Mouse (Mus musculus): ENCODE measurements around the gene Rgs19. TPM values are rescaled to one million over a fixed set of nuclear protein-coding genes. Genes with fewer than 3 reads are reported as not detected.

The Rgs19 gene
- 10 to 100 TPM; 39.6 to 51.5 (median 42.7) TPM for total RNA-seq (2022)

GRCm38 (mm10) chr2:181693339-181694280 is at the start of gene Rgs19:
TSS of gene Rgs19 (minus strand) at chr2:181693977.
- peak in 1 of 2 experiments; percentile 72 for DNase-seq (ENCODE audit: low spot score in 2 of 2)

GRCm38 (mm10) chr2:181730051-181730450 is 36.3 kb upstream of the Rgs19 start:
- no peak for DNase-seq (ENCODE audit: low spot score in 2 of 2)

- DNase-seq (ENCODE audit: low spot score in 2 of 2): no peak
These were observed 34.0 kb upstream of the Rgs19 start for GRCm38 (mm10) chr2:181727659-181728262.

DNA sequence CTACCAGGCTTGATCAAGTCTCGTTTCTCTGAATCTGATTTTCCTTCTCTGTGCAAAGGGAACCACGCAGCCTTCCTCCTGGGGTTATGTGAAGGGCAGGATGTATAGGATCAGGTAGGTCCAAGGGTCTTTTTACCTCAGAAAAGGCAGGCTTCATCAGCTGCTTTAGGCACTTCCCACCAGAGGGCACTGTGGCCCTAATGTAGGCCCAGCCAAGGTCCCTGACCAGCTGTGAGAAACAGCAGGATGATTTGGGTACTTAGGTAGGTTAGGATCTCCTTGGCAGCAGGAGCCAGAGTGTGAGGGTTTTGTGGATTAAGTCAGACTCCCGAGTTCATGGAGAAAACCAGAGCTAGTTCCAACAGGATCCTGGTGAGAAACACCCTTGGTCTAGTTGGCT is 28.4 kb upstream of the Rgs19 start:
- DNase-seq (ENCODE audit: low spot score in 2 of 2): no peak

DNA sequence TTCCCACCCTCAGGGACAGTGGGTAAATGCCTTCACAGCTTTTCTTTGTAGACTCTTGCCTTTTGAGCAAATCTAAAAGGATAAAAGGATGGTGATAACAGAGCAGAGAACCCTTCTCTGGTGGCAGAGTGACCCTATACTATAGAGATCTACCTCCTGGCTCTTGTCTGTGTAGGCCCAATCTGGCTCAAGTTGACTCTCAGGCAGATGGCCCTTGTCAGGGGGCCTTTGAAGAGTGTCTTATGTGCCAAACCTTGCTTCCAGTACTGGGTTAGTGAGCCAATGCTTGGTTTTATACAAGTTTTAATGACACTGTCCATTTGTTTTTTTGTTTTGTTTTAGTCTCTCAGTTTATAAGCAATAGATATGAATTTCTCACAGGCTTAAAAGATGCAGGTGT is 27.4 kb upstream of the Rgs19 start:
- no peak for DNase-seq (ENCODE audit: low spot score in 2 of 2)

- DNase-seq (ENCODE audit: low spot score in 2 of 2): no peak
These were observed 26.3 kb upstream of the Rgs19 start for GRCm38 (mm10) chr2:181720061-181720460.

GRCm38 (mm10) chr2:181716991-181717390 is 23.2 kb upstream of the Rgs19 start:
- no peak for DNase-seq (ENCODE audit: low spot score in 2 of 2)

DNA sequence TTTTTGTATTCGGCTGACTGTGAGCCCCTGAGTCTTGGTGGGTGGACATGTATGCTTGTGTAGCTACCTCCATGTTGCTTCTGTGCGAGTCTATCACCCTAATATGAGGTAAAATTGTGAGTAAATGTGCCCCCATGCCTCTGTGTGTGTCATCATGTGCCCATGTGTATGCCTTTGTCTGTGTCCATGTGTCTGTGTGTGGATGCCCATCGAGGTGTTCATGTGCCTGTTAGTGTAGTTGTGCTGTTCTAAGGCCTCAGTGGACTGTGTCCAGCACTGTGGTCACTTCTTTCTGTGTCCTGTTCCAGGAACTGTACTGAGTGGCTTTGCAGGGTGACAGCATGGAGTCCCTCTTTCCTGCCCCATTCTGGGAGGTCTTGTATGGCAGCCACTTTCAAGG is 21.6 kb upstream of the Rgs19 start:
- DNase-seq (ENCODE audit: low spot score in 2 of 2): no peak

GRCm38 (mm10) chr2:181714903-181715326 is 21.1 kb upstream of the Rgs19 start, which contains the start of gene Oprl1:
TSS of gene Oprl1 (plus strand) at chr2:181715016.
- DNase-seq (ENCODE audit: low spot score in 2 of 2): peak in 1 of 2 experiments; percentile 57

- peak; percentile 65 to 69 for DNase-seq (ENCODE audit: low spot score in 2 of 2)
These were observed 20.0 kb upstream of the Rgs19 start for GRCm38 (mm10) chr2:181713749-181714148.

- DNase-seq (ENCODE audit: low spot score in 2 of 2): no peak
These were observed 12.9 kb upstream of the Rgs19 start for GRCm38 (mm10) chr2:181706668-181707067.

DNA sequence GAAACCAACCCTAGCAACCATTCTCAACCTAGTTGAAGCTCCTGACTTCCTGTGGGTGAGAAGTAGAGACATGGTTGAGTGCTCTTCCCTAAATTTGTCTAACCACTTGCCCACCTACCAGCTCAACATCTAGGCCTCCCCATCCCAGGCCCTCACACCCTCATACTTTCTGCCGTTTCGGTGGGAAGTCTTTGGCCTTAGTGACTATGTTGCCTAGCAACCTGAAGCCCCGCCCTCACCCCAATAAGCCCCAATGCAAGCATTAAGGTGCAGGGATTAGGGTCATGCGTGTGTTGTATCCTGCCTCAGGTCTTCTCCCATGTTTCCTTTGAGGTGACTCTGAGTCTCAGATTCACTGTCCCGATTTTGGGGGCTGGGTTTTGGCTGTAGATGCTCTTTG is 4.5 kb upstream of the Rgs19 start, which contains the start of gene Lkaaear1:
Gene Lkaaear1 (minus strand): TSS at position 202 of the 400 bp plus-strand sequence.
- DNase-seq (ENCODE audit: low spot score in 2 of 2): no peak

GRCm38 (mm10) chr2:181696801-181697420 is 3.1 kb upstream of the Rgs19 start:
- DNase-seq (ENCODE audit: low spot score in 2 of 2): no peak

DNA sequence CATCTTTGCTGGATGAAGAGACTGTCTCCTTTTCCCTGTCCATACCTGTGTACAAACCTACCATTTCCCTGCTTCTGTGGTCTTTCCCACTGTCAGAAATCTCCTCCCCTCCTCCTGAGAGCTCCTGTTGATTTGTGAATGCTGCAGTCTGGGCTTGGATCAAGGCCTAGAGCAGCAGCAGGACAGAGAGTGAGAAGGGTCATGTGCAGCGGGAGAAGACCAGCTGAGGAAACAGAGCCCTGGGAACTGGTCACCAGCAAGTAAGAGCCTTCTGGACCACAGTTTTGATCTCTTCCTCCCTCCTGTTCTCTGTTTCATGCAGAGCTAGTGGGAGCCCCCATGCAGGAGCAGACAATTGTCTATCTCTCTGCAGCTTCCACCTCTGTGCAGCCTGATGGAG is 2.0 kb upstream of the Rgs19 start:
- DNase-seq (ENCODE audit: low spot score in 2 of 2): no peak

DNA sequence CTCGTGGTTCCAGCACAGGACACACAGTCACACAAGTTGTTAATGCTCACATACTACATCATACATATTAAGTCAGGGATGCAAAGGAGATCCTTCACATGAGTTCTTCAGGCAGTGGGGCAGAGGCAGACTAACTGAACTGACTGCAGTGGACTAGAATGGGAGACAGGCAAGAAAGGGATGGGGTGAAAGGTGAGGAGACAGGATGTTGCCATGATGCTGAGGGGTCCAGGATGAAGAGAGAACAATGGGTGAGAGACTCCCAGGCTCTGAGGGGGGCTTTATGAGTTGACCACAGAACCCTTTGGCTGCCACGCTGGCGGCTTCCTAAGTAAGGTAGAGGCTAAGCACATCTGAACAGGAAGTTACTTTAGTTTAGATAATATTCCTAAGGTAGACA is 804 bp upstream of the Rgs19 start:
- no peak for DNase-seq (ENCODE audit: low spot score in 2 of 2)

GRCm38 (mm10) chr2:181692304-181692703 is 1.5 kb downstream of the Rgs19 start:
- no peak for DNase-seq (ENCODE audit: low spot score in 2 of 2)

DNA sequence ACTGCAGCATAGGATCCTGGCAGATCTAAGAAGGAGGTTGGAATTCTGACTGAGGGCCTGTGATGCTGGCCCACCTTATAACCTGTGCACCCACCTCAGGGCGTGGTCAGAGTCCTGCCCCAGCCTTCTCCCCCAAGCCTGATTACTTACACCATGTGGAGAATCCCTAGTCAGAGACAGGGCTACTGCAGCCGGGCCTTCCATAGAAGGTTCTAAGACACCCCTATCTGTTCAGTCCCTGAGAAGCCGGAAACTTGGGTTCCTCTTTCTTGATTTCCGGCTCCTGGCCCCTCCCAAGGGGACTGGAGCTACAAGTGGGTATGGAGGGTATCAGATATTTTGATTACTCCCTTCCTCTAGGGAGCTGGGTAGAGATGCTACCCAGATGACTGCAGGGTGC is 2.2 kb downstream of the Rgs19 start:
- DNase-seq (ENCODE audit: low spot score in 2 of 2): no peak

- DNase-seq (ENCODE audit: low spot score in 2 of 2): no peak
These were observed 2.7 kb downstream of the Rgs19 start for GRCm38 (mm10) chr2:181691083-181691482.

DNA sequence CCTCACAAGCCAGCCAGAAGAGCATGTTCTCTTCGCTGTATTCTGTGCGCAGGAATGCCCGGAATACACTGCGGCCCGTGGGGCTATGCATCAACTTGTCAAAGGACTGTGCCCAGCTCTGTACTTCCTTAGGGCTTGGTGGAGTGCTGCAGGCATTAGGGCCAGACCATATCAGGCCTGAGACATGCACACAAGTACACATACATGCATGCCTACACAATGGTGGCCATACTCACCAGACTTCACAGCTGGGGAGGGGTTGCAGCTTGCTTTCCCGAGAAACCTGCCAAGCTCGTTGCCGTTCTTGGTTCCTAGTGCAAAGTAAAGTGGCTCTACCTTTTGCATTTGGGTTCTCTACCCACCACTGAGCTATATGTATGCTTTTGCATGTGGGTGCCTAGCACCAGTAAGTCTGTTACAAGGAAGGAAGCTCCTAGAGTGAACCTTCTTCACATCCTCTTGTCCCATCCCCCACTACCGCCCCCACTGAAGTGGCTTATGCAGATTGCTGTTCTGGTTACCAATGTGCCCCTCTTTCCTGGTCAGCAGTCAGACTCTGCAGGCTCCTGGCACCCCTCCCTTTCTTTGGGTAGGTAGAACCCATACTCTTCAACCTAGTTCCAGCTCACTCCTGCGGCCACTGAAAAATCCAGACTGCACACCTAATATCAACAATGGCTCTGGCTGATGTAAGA is 4.2 kb downstream of the Rgs19 start:
- DNase-seq (ENCODE audit: low spot score in 2 of 2): no peak

DNA sequence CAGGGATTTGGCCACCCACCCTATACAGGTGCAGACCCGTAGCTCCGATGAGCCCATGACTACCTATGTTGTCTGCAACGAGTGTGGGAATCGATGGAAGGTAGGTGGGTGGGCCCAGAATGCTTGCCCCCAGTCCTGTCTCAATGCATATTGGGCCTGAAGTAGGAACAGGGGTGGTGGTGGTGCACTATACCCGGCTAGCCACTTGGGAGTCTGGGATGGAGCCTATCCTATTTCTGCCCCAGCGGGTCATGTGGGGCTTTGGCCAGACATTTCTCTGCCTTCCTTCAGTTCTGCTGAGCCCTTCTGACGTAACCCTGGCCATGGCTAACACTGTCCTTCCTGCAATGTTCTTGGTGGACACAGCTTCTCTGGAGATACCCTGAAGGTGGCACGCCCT is 6.2 kb downstream of the Rgs19 start:
- DNase-seq (ENCODE audit: low spot score in 2 of 2): no peak

DNA sequence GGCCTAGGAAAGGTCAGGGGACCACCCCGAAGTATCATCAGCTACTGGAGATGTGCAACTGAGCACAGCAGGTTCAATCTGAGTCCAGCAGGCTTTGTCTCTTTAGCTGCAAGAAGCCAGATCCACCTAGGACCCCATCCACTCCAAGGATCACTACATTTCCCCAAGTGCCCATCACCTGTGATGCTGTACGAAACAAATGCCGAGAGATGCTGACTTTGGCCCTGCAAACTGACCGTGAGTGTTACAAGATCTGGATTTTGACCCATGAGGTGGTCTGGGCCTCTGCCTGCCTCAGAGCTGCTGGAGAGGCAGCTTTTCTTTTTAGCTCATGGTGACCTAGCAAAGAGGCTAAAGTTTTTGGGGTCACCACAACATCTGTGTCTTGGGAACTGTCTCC is 8.1 kb downstream of the Rgs19 start:
- DNase-seq (ENCODE audit: low spot score in 2 of 2): no peak

Measured in layer of hippocampus, adult 8-10 months (tissue).